Mouse (Mus musculus) heart, embryonic 10.5 days (tissue): ENCODE measurements around the gene Afap1. TPM values are rescaled to one million over a fixed set of nuclear protein-coding genes. Genes with fewer than 3 reads are reported as not detected.

ENCODE experiments used
- DNase-seq: peaks from one replicate; pipeline ENCODE4 v3.0.0-alpha.2; 2017; ENCODE audit warnings: low spot score
- H3K27ac ChIP-seq: fragments of 300-500 bp; sonication (generic); 2 replicates; pipeline ENCODE4 v1.5.1; 2016; ENCODE audit warnings: mild to moderate bottlenecking
- H3K27me3 ChIP-seq: fragments of 300-500 bp; sonication (generic); 2 replicates; pipeline ENCODE4 v1.6.1; 2016; ENCODE audit warnings: mild to moderate bottlenecking; ENCODE audit not compliant: poor library complexity, insufficient read depth, severe bottlenecking
- H3K36me3 ChIP-seq: fragments of 300-500 bp; sonication (generic); 2 replicates; pipeline ENCODE4 v1.6.1; 2016; ENCODE audit warnings: mild to moderate bottlenecking, moderate library complexity
- H3K4me1 ChIP-seq: fragments of 300-500 bp; sonication (generic); 2 replicates; pipeline ENCODE4 v1.6.1; 2016; ENCODE audit warnings: mild to moderate bottlenecking
- H3K4me3 ChIP-seq: fragments of 300-500 bp; sonication (generic); 2 replicates; pipeline ENCODE4 v1.5.1; 2016; ENCODE audit warnings: mild to moderate bottlenecking, moderate library complexity
- H3K9me3 ChIP-seq: fragments of 300-500 bp; sonication (generic); 2 replicates; pipeline ENCODE4 v1.6.1; 2016; ENCODE audit warnings: mild to moderate bottlenecking, moderate library complexity
- WGBS: fragments of 180-500 bp; shearing (Covaris S2); methylation state at CpG from one replicate; pipeline ENCODE4 v1.1.7; 2016; 5-methylcytosine and 5-hydroxymethylcytosine counted together
- polyA plus RNA-seq: library from polyadenylated mRNA; unstranded; fragments of >200 nt; fragmentation: Nextera tagmentation; extraction: Ambion mirVana; gene quantifications from 2 replicates; pipeline ENCODE4 v1.2.1, GENCODE M21; 2016

The Afap1 gene
- polyA plus RNA-seq, 1 experiment from 2014 or later, result 21.7 TPM

DNA sequence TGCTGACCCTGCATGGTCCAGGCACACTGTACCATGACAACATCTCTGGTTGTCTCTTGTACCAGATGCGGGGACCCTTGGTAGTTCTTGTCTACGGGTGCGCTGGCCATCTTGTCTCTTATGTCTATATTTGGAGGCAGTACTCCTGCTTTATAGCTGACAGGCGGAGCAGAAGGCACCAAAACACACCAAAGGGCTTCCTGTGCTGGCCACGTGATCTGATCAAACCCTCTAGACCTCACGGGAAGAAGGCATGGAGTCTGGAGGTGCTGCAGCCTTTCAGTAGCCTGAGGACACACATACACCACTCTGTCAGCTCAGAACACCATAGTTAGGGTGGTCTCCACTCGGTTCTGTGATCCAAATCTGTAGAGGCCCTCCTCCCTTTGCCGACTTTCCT, 113.0 kb downstream of the Afap1 start:
- H3K4me3 ChIP-seq, result no peak overlapping the region
- WGBS, result 66% methylated on average over 8 of the region's 8 CpGs
- H3K9me3 ChIP-seq, result no peaks in the 10 kb centered on the region
- no peak for DNase-seq
- H3K36me3 ChIP-seq, result peaks cover 23% of the 10 kb centered on the region
- peaks cover 7% of the 10 kb centered on the region; the same call in 1 of the 2 replicates for H3K4me1 ChIP-seq
- no peaks in the 10 kb centered on the region for H3K27me3 ChIP-seq
- no peak overlapping the region for H3K27ac ChIP-seq

DNA sequence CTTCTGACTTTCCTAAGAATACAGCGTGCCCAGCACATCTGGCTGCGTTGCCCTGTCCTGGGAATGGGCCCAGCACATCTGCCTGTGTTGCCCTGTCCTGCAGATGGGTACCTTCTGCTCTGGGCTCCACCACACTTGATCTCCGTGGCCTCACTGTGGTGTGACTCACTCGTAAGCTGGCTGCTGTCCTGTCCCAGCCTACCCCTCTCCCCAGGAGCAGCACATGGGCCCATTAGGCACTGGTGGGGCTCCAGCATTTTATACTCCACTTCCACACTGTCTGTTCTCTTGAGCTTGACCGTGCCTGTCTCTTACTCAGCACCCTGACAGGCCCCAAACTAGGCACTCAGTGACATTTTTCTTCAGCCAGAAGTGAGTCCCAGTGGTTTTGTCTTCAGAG, 113.5 kb downstream of the Afap1 start:
- no peak overlapping the region for H3K27ac ChIP-seq
- H3K4me3 ChIP-seq, result no peak overlapping the region
- H3K27me3 ChIP-seq, result no peaks in the 10 kb centered on the region
- peaks cover 18% of the 10 kb centered on the region for H3K36me3 ChIP-seq
- whole genome bisulfite sequencing, result 72% methylated on average over 5 of the region's 5 CpGs
- H3K9me3 ChIP-seq, result no peaks in the 10 kb centered on the region
- H3K4me1 ChIP-seq, result peaks cover 7% of the 10 kb centered on the region; the same call in 1 of the 2 replicates
- DNase-seq, result no peak

DNA sequence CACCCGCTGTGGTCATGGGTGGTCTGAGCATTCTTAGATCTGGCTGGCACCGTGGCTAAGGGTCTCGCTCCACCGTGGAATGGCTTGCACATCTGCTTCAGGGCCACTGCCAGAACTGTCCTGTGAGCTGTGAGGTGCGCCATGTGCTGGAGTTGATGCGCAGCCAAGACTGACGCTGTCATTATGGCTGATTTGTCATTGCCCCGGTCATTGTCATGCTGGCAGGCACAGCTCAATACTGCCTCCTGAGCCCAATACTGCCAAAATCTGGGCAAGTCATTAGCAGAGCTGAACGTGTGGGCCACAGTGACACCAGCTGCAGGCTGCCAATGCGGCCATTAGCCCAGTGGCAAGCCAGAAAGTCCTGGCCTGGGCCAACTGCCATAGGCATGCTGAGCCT, 114.5 kb downstream of the Afap1 start:
- H3K36me3 ChIP-seq, result peaks cover 8% of the 10 kb centered on the region; the same call in 1 of the 2 replicates
- H3K9me3 ChIP-seq, result no peaks in the 10 kb centered on the region
- no peak for DNase-seq
- no peak overlapping the region for H3K4me3 ChIP-seq
- no peaks in the 10 kb centered on the region for H3K27me3 ChIP-seq
- no peak overlapping the region for H3K27ac ChIP-seq
- WGBS, result 91% methylated on average over 10 of the region's 10 CpGs
- H3K4me1 ChIP-seq, result peaks cover 7% of the 10 kb centered on the region; the same call in 1 of the 2 replicates

DNA sequence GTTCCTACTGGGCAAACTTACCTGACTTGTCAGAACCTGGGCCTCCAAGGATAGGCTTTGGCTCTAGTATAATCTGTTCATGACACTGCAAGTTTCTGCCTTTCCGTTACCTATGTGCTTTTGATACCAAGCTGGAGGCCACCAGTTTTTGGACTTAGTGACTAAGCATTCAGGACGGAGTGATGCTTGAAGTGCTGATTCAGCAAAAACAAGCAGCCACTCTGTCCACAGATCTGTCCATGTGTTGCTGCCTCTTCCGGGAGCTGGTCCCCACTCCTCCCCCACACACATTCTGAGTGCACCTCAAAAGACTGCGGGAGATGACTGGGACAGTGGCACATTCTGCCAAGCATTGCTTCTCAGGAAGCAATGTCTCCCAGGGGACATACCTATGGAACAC, 116.3 kb downstream of the Afap1 start:
- no peak overlapping the region for H3K4me3 ChIP-seq
- no peaks in the 10 kb centered on the region for H3K27me3 ChIP-seq
- peaks cover 7% of the 10 kb centered on the region; the same call in 1 of the 2 replicates for H3K4me1 ChIP-seq
- H3K27ac ChIP-seq, result peak overlapping the region; percentile 6; the same call in 1 of the 2 replicates
- no peaks in the 10 kb centered on the region for H3K9me3 ChIP-seq
- peaks cover 2% of the 10 kb centered on the region; the same call in 1 of the 2 replicates for H3K36me3 ChIP-seq
- WGBS, result 82% methylated on average over 4 of the region's 4 CpGs
- DNase-seq, result no peak

DNA sequence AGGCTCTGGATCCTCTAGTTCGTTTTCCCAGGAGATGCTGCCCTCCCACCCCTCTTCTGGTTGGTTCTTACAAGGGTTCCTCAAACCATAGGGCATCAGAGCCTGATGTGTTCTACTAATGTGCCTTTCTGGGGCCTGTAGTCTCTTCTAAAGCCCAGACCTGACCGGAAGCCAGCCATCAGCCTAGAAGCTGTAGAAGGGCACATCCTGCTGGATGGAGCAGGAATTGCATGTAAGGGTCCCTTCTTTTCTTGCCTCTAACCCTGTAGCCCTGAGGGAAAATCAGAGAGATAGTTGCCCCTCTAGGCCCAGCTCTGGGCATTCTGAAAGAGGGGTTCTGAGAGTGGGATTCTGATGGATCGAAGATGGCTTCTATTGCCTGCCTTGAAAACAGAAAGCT, 125.2 kb downstream of the Afap1 start:
- 72% methylated on average over 3 of the region's 3 CpGs for WGBS
- Histone ChIP-seq H3K4me1 (peaks cover 20% of the 10 kb centered on the region), H3K4me3 (no peak overlapping the region), H3K9me3 (no peaks in the 10 kb centered on the region), H3K36me3 (peaks cover 11% of the 10 kb centered on the region; the same call in 1 of the 2 replicates), H3K27ac (no peak overlapping the region), H3K27me3 (no peaks in the 10 kb centered on the region)
- DNase-seq, result no peak

DNA sequence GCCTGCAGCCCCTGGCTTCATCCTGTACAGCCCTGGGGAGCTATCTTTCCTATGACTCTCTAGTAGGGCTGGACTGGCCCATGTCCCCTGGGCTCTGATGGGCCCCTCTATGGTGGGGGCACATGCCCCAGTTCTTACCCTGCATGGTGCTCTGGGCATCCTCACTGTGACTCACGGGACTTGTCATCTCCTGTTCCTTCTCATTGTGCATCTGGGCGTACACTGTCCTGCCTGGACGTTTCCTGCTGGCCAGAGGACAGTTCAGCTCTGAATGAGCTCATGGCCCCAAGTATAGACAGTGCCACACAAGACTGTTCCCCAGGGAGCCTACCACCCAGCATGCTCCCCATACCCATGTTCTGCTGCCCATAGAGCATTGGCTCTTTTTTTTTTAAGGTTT, 128.0 kb downstream of the Afap1 start:
- no peak for DNase-seq
- Histone ChIP-seq H3K4me1 (peaks cover 23% of the 10 kb centered on the region), H3K27ac (no peak overlapping the region), H3K9me3 (no peaks in the 10 kb centered on the region), H3K36me3 (peaks cover 11% of the 10 kb centered on the region; the same call in 1 of the 2 replicates), H3K4me3 (no peak overlapping the region), H3K27me3 (no peaks in the 10 kb centered on the region)
- 81% methylated on average over 3 of the region's 3 CpGs for WGBS

DNA sequence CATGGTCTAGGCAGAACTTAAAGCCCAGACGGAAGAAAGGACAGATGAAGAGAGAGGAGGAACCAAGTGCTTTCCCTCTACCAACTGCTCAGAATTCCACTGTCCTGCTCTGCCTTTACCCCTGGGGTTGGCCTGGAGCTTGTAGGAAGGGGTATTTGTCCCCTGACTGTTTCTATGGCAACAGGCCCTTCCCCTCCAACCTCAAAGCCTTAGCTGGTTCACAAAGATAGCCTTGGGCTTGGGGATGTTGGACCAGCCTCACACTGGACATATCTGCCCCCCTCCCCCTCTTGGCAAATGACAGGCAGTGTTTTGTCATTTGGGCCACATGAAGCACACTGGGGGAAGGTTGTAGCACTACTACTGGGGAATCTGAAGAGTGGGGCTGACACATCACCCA, 129.2 kb downstream of the Afap1 start:
- Histone ChIP-seq H3K4me3 (no peak overlapping the region), H3K4me1 (peaks cover 33% of the 10 kb centered on the region), H3K27ac (no peak overlapping the region), H3K27me3 (no peaks in the 10 kb centered on the region), H3K9me3 (no peaks in the 10 kb centered on the region), H3K36me3 (peaks cover 11% of the 10 kb centered on the region; the same call in 1 of the 2 replicates)
- no peak for DNase-seq
- WGBS, result 77% methylated on average over 1 of the region's 1 CpGs

DNA sequence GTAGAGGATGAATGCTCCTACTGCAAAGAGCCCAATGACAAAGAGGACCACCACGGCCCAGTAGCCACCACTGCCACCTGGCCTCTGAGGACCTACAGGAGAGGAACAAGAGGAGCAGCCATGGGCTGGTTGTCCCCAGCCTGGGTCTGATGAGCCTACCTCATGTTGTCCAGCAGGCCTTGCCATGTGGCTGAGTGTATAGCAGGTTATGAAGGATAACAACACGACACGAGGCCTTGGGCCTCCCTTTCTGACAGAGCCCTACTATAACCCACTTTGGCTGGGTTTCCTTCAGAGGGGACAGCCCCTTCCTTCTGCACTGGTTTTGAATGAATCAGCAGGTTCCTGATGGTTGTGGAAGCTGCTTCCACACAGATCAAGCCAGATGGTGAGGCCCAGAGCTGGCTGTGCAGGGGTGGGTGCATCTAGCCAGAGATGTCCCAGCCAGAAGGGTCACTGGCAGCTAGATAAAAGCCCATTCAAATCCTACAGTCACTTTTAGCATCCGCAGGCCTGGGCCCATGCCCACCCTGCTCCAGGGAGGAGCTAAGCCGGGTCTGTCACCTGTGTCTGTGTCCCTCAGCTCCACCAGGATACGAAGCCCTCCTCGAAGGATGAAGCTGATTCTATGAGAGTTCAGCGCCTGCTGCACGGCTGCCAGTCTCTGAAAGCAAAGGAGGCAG, 131.0 kb downstream of the Afap1 start:
- no peak for DNase-seq
- WGBS, result 86% methylated on average over 9 of the region's 9 CpGs

DNA sequence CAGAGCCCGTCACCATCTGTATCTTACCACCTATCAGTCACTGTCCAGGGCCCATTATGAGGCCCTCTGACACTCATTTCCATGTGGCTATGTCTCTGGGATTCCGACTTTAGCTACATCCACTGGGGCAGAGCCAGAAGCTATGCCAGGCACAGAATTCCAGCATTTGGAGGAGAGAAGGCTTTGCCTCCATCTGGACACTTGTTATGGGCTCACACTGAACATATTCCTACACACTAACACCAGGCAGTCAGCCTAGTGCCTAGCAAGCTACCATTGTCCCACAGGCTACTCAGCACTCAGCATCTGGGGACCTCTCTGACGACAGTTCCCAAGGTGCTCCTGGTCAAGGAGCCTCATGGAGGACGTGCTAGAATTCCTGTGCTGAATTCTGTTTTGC, 132.0 kb downstream of the Afap1 start:
- Histone ChIP-seq H3K27ac (no peak overlapping the region), H3K4me3 (no peak overlapping the region), H3K4me1 (peaks cover 29% of the 10 kb centered on the region), H3K36me3 (no peaks in the 10 kb centered on the region; the same call in 1 of the 2 replicates), H3K27me3 (peaks cover 7% of the 10 kb centered on the region; the same call in 1 of the 2 replicates), H3K9me3 (no peaks in the 10 kb centered on the region)
- no peak for DNase-seq
- WGBS, result 69% methylated on average over 4 of the region's 4 CpGs

More for the DNA sequence above, 131.0 kb downstream of the Afap1 start:
- Histone ChIP-seq H3K27ac (no peak overlapping the region), H3K4me1 (peaks cover 37% of the 10 kb centered on the region), H3K4me3 (no peak overlapping the region), H3K9me3 (no peaks in the 10 kb centered on the region), H3K27me3 (no peaks in the 10 kb centered on the region), H3K36me3 (0 out of 2 replicates have a peak, but pooled peaks cover 3% of the 10 kb centered on the region)

DNA sequence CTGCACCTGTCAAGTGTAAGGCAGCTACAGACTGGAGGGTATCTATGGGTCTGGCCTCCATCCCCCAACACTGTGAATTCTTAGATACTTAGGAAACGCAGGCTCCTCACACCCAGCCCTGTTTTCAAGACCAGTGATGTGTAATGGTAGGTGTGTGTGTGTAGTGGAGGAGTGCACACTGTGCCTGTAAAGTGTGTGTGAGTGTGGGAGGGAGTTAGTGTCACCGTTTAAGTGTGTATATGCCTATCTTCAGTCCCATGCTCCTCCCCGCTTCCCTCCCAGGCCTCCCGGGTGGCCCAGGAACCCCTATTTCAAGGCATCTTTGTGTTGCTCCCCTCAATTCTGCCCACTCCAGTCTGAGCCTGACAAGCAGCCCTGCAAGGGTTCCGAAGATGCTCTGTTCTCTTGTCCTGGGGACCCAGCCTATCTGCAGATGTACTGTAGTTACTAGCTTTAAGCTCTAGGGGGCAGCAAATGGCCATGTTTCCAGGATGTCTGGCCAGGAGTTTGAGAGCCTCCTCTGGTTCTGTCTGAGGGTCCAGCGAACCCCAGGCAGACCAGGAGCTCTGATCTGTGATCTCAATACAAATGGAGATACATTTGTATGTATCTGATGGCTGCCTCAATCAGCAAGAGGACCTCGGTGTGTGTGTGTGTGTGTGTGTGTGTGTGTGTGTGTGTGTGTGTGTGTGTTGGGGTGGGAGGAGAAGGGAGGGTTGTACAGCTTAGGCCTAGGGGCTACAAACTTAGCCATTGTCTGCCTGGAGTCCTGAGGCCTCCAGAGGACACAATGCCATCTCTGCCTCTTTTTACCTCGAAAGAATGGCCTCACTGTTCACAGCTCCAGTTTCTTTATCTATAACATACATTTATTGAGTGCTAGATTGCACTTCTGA, 140.7 kb downstream of the Afap1 start:
- WGBS, result 39% methylated on average over 8 of the region's 8 CpGs
- H3K9me3 ChIP-seq, result no peaks in the 10 kb centered on the region
- H3K4me3 ChIP-seq, result no peak overlapping the region
- no peaks in the 10 kb centered on the region for H3K4me1 ChIP-seq
- peaks cover 8% of the 10 kb centered on the region for H3K36me3 ChIP-seq
- peaks cover 15% of the 10 kb centered on the region; the same call in 1 of the 2 replicates for H3K27me3 ChIP-seq
- DNase-seq, result no peak
- H3K27ac ChIP-seq, result no peak overlapping the region

DNA sequence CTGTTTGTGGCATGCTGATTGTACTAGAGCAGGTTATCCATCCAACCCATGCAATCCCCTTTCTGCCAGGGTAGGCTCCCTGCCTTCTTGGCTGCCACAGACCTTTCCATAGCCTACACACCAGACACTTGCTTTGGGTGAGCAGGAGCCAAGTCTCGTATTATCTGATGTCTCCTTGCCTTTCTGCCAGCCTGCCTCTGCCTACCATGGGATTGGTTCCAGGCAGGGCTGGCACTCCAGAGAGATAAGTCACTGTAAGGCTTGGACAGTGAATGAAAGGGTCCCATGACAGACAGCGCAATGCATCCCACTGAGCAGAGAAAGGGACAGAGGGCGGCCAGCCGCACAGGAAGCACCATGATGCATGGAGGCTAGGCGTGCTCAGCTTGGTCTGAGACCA, 146.5 kb downstream of the Afap1 start:
- Histone ChIP-seq H3K27ac (no peak overlapping the region), H3K36me3 (peaks cover 8% of the 10 kb centered on the region), H3K4me1 (peaks cover 20% of the 10 kb centered on the region), H3K9me3 (no peaks in the 10 kb centered on the region), H3K27me3 (no peaks in the 10 kb centered on the region), H3K4me3 (no peak overlapping the region)
- DNase-seq, result no peak
- 92% methylated on average over 5 of the region's 5 CpGs for WGBS

DNA sequence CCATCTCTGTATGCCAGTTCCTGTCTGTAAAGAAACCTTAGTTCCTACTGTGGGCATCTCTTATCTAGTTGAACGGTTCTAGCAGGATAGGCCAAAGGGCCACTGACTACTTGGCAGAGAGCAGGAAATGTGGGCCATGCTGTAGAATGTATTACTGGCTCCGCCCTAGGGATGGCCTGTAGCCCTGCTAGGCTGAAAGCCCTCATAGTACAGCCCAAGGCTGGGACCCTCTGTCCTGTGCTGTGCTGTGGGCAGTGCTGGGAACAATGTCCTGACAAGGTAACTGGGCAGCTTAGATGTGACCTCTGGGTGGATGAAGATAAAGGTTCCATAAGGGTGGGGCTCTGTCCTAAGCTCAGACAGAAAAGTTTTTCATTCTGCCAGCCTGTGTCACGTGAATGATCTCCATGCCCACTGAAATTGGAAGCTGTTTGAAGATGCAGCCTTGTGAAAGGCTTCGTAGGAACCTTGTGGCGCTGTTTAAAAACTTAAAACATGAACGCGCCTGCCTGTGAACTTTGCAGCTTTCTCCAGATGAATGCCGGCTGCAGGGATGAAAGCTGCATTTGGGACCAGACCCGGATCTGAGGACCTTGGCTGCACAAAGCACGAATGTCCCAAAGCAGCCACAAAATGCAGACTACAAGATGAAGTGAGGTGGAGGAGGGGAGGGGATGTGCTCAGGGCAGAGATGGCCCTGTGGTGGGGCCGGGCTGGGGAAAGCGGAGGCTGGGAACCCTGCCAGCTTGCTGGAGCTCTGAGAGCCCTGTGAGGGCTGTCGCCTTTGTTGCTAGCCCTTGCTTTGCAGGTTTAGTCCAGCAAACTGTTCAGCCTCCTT, 147.5 kb downstream of the Afap1 start:
- Histone ChIP-seq H3K36me3 (peaks cover 8% of the 10 kb centered on the region), H3K4me3 (no peak overlapping the region), H3K9me3 (no peaks in the 10 kb centered on the region), H3K27me3 (no peaks in the 10 kb centered on the region), H3K27ac (peak overlapping the region; percentile 71; the same call in 1 of the 2 replicates), H3K4me1 (peaks cover 30% of the 10 kb centered on the region)
- WGBS, result 70% methylated on average over 13 of the region's 13 CpGs
- no peak for DNase-seq
